Mouse (Mus musculus): ENCODE results near the gene Akt1. TPM values are rescaled to one million over a fixed set of nuclear protein-coding genes. Genes with fewer than 3 reads are reported as not detected.

The Akt1 gene
- polyA plus RNA-seq, 1 experiment = 29.1 TPM

GRCm38 (mm10) chr12:112673576-112674091 lies 1.1 kb downstream of the Akt1 start:
- no peaks in the 10 kb centered on the region for H3K27me3 ChIP-seq (ENCODE audit: control insufficient read depth, insufficient read depth, low read length)
- peak overlapping the region; percentile 78 for H3K4me3 ChIP-seq (ENCODE audit: control insufficient read depth, low read depth, low read length)
- H3K4me1 ChIP-seq (ENCODE audit: control insufficient read depth, insufficient read depth, low read length) = peaks cover 34% of the 10 kb centered on the region
- peak overlapping the region; percentile 67 for H3K27ac ChIP-seq (ENCODE audit: control insufficient read depth, insufficient read depth, low read depth, low read length)
- no peaks in the 10 kb centered on the region for H3K36me3 ChIP-seq (ENCODE audit: control insufficient read depth, insufficient read depth, low read length)
- TF ChIP-seq POLR2A (IDR thresholded peaks at IDR 0.05; ENCODE audit: control insufficient read depth, low read depth, low read length) (no peak), CTCF (IDR thresholded peaks at IDR 0.05; ENCODE audit: control insufficient read depth, insufficient read depth, insufficient replicate concordance, low read depth, low read length) (no peak)

GRCm38 (mm10) chr12:112672744-112673575 lies 1.7 kb downstream of the Akt1 start:
- Histone ChIP-seq H3K27me3 (ENCODE audit: control insufficient read depth, insufficient read depth, low read length) (no peaks in the 10 kb centered on the region), H3K36me3 (ENCODE audit: control insufficient read depth, insufficient read depth, low read length) (no peaks in the 10 kb centered on the region), H3K4me1 (ENCODE audit: control insufficient read depth, insufficient read depth, low read length) (peaks cover 27% of the 10 kb centered on the region), H3K4me3 (ENCODE audit: control insufficient read depth, low read depth, low read length) (peak overlapping the region; percentile 78), H3K27ac (ENCODE audit: control insufficient read depth, insufficient read depth, low read depth, low read length) (peak overlapping the region; percentile 67)
- TF ChIP-seq CTCF (IDR thresholded peaks at IDR 0.05; ENCODE audit: control insufficient read depth, insufficient read depth, insufficient replicate concordance, low read depth, low read length) (no peak), POLR2A (IDR thresholded peaks at IDR 0.05; ENCODE audit: control insufficient read depth, low read depth, low read length) (no peak)

- no peak overlapping the region for H3K27ac ChIP-seq (ENCODE audit: control insufficient read depth, insufficient read depth, low read depth, low read length)
- H3K4me3 ChIP-seq (ENCODE audit: control insufficient read depth, low read depth, low read length) = no peak overlapping the region
- no peaks in the 10 kb centered on the region for H3K36me3 ChIP-seq (ENCODE audit: control insufficient read depth, insufficient read depth, low read length)
- H3K27me3 ChIP-seq (ENCODE audit: control insufficient read depth, insufficient read depth, low read length) = no peaks in the 10 kb centered on the region
- peaks cover 23% of the 10 kb centered on the region for H3K4me1 ChIP-seq (ENCODE audit: control insufficient read depth, insufficient read depth, low read length)
- TF ChIP-seq POLR2A (IDR thresholded peaks at IDR 0.05; ENCODE audit: control insufficient read depth, low read depth, low read length) = no peak
- TF ChIP-seq CTCF (IDR thresholded peaks at IDR 0.05; ENCODE audit: control insufficient read depth, insufficient read depth, insufficient replicate concordance, low read depth, low read length) = peak; percentile 10; the same call in 1 of the 2 replicates
Measured at GRCm38 (mm10) chr12:112671891-112672290, 2.8 kb downstream of the Akt1 start.

DNA sequence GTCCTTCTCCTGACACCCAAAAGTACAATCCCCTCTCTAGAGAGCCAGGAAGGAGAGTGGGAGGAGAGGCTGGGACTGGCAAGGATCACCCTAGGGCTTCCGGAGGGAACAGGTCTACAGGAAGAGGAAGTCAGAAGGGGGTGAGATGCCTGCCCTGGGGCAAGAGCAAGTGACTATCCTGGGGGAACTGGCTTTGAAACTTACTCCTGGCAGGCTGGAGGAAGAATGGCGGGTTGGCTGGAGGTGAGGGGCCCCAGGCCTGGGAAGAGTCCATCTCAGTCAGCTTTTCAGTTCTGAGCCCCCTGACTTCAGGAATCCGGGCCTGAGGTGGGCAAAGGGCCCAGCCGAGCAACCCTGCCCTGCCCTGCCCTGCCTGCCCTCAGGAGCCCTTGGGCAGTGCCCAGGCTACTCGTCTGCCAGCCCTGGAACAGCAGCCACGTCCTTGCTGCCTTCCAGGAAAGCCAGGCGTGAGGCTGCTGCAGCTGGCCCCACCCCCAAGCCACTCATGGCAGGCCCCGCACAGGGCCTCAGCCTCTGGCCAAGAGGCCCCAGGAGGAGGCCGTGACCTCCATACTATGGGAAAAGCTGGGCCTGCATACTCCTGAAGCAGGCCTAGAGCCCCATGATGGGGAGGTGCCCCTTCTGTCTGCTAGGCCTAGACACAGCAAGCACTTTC lies 3.8 kb downstream of the Akt1 start:
- Histone ChIP-seq H3K36me3 (ENCODE audit: control insufficient read depth, insufficient read depth, low read length) (no peaks in the 10 kb centered on the region), H3K4me1 (ENCODE audit: control insufficient read depth, insufficient read depth, low read length) (peaks cover 23% of the 10 kb centered on the region), H3K27ac (ENCODE audit: control insufficient read depth, insufficient read depth, low read depth, low read length) (no peak overlapping the region), H3K4me3 (ENCODE audit: control insufficient read depth, low read depth, low read length) (no peak overlapping the region), H3K27me3 (ENCODE audit: control insufficient read depth, insufficient read depth, low read length) (no peaks in the 10 kb centered on the region)
- TF ChIP-seq POLR2A (IDR thresholded peaks at IDR 0.05; ENCODE audit: control insufficient read depth, low read depth, low read length) (no peak), CTCF (IDR thresholded peaks at IDR 0.05; ENCODE audit: control insufficient read depth, insufficient read depth, insufficient replicate concordance, low read depth, low read length) (no peak)

DNA sequence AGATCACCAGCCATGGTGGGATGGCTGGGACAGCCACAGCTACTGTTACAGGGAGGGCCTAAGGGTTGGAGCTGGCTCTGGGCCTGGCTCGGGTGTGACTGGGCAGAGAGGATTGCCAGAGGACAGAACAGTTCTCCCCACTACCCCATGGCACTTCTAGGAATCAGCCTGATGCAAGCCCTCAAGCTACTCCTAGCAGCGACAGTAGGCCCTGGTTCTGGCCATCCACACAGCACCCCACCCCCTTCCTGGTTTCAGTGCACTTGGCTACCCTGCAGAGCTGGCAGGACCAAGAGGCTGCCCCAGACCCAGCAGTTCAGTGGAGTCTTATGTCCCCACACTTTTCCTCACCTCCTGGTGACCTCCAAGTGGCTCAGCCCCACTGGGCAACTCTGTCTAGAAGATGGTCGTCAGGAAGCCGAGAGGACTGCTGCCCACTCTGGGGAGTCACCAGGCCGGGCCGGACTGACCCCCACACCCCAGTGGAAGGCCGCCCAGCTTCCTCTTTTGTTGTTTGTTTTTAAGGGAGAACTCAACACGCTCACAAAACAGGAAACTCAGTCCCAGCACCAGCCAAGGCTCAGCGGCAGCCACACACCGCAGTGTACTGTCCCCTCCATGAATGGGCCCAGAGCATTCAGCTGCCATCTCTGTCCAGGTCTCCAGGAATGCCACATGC lies 6.9 kb downstream of the Akt1 start:
- peaks cover 3% of the 10 kb centered on the region for H3K4me1 ChIP-seq (ENCODE audit: control insufficient read depth, insufficient read depth, low read length)
- H3K27me3 ChIP-seq (ENCODE audit: control insufficient read depth, insufficient read depth, low read length) = no peaks in the 10 kb centered on the region
- TF ChIP-seq CTCF (IDR thresholded peaks at IDR 0.05; ENCODE audit: control insufficient read depth, insufficient read depth, insufficient replicate concordance, low read depth, low read length) (no peak), POLR2A (IDR thresholded peaks at IDR 0.05; ENCODE audit: control insufficient read depth, low read depth, low read length) (no peak)
- H3K36me3 ChIP-seq (ENCODE audit: control insufficient read depth, insufficient read depth, low read length) = no peaks in the 10 kb centered on the region
- no peak overlapping the region for H3K27ac ChIP-seq (ENCODE audit: control insufficient read depth, insufficient read depth, low read depth, low read length)
- H3K4me3 ChIP-seq (ENCODE audit: control insufficient read depth, low read depth, low read length) = no peak overlapping the region

DNA sequence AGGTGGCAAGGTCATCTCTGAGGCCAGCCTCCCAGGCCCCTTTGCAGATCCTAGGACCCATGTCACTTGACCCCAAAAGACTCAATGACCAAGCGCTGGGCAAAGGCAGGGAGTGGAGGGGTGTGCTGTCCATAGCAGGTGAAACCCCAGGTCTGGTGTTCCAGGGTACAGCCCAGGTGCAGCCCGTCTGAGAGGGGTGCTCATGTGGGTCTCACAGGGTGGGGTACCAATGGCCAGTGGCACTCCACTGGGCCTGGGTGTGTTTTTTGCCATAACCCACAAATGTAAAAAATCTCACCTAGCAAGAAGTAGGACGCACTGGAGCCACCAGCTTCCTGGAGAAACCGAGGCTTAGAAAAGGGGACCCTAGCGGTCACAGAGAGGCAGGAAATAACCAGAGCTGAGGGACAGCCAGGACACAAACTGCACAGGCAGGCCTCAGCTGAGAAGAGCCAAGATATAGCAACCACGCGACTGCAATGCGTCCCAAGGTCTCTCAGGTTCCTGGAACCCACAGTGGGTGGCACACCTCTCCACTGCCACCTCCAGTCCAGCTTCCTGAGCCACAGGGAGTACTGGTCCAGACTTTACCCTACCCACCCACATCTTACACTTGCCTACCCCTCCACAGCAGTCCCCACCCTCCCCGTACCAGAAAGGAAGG lies 8.7 kb downstream of the Akt1 start:
- H3K27ac ChIP-seq (ENCODE audit: control insufficient read depth, insufficient read depth, low read depth, low read length) = no peak overlapping the region
- H3K4me1 ChIP-seq (ENCODE audit: control insufficient read depth, insufficient read depth, low read length) = no peaks in the 10 kb centered on the region; the same call in 1 of the 2 replicates
- TF ChIP-seq POLR2A (IDR thresholded peaks at IDR 0.05; ENCODE audit: control insufficient read depth, low read depth, low read length) (no peak), CTCF (IDR thresholded peaks at IDR 0.05; ENCODE audit: control insufficient read depth, insufficient read depth, insufficient replicate concordance, low read depth, low read length) (no peak)
- H3K36me3 ChIP-seq (ENCODE audit: control insufficient read depth, insufficient read depth, low read length) = no peaks in the 10 kb centered on the region
- H3K4me3 ChIP-seq (ENCODE audit: control insufficient read depth, low read depth, low read length) = no peak overlapping the region
- no peaks in the 10 kb centered on the region for H3K27me3 ChIP-seq (ENCODE audit: control insufficient read depth, insufficient read depth, low read length)

Measured in testis, adult 2 months (tissue).